Mouse (Mus musculus): ENCODE measurements at regions not wholly inside any gene's neighbourhood (a gene's known extent, or its start where the extent isn't known, plus 50 kb on each side); places are given as distances from the start of the nearest gene placed in this dataset.
A peak's percentile ranks its signal among the peaks of the same experiment; 100 is the strongest.

- no peak for DNase-seq
Measured at GRCm38 (mm10) chr2:117827278-117827677, 284.4 kb upstream of the Thbs1 start.

- no peak for DNase-seq
Measured at GRCm38 (mm10) chr2:117838387-117838786, 273.3 kb upstream of the Thbs1 start.

- DNase-seq, result no peak
Measured at GRCm38 (mm10) chr2:117840406-117840805, 271.3 kb upstream of the Thbs1 start.

- DNase-seq, result no peak
Measured at GRCm38 (mm10) chr2:117842309-117842986, 269.2 kb upstream of the Thbs1 start.

GRCm38 (mm10) chr2:117852442-117852841 lies 259.2 kb upstream of the Thbs1 start:
- DNase-seq, result no peak

- DNase-seq, result no peak
Measured at GRCm38 (mm10) chr2:117862301-117862700, 249.4 kb upstream of the Thbs1 start.

GRCm38 (mm10) chr2:117865119-117865518 lies 246.6 kb upstream of the Thbs1 start:
- no peak for DNase-seq

GRCm38 (mm10) chr2:117866946-117867345 lies 244.7 kb upstream of the Thbs1 start:
- DNase-seq, result no peak

- DNase-seq, result no peak
Measured at GRCm38 (mm10) chr2:117867409-117867808, 244.3 kb upstream of the Thbs1 start.

- DNase-seq, result no peak
Measured at GRCm38 (mm10) chr2:117868857-117869256, 242.8 kb upstream of the Thbs1 start.

- no peak for DNase-seq
Measured at GRCm38 (mm10) chr2:117871507-117872282, 240.0 kb upstream of the Thbs1 start.

GRCm38 (mm10) chr2:117877816-117878215 lies 233.9 kb upstream of the Thbs1 start:
- DNase-seq, result no peak

GRCm38 (mm10) chr2:117882136-117882535 lies 229.5 kb upstream of the Thbs1 start:
- no peak for DNase-seq

- no peak for DNase-seq
Measured at GRCm38 (mm10) chr2:117882890-117883289, 228.8 kb upstream of the Thbs1 start.

GRCm38 (mm10) chr2:117886516-117886915 lies 225.2 kb upstream of the Thbs1 start:
- DNase-seq, result no peak

- no peak for DNase-seq
Measured at GRCm38 (mm10) chr2:117901311-117901710, 210.4 kb upstream of the Thbs1 start.

- no peak for DNase-seq
Measured at GRCm38 (mm10) chr2:117902837-117903236, 208.8 kb upstream of the Thbs1 start.

GRCm38 (mm10) chr2:117903705-117904104 lies 208.0 kb upstream of the Thbs1 start:
- no peak for DNase-seq

GRCm38 (mm10) chr2:117906509-117906908 lies 205.2 kb upstream of the Thbs1 start:
- DNase-seq, result no peak

GRCm38 (mm10) chr2:117910781-117911180 lies 200.9 kb upstream of the Thbs1 start:
- no peak for DNase-seq

GRCm38 (mm10) chr2:117912722-117913121 lies 199.0 kb upstream of the Thbs1 start:
- no peak for DNase-seq

GRCm38 (mm10) chr2:117913846-117914245 lies 197.8 kb upstream of the Thbs1 start:
- DNase-seq, result peak; percentile 13

GRCm38 (mm10) chr2:117915821-117916220 lies 195.9 kb upstream of the Thbs1 start:
- DNase-seq, result no peak

- no peak for DNase-seq
Measured at GRCm38 (mm10) chr2:117917181-117917580, 194.5 kb upstream of the Thbs1 start.

Data from liver (tissue).